Mouse (Mus musculus) thymus, adult 2 months (tissue): ENCODE data around the gene D630039A03Rik.

ENCODE experiments used
- CTCF ChIP-seq: fragments of 200-500 bp; IDR thresholded peaks from 2 replicates; pipeline ENCODE4 v1.5.1; 2012; ENCODE audit warnings: mild to moderate bottlenecking, control low read depth, low read length, moderate library complexity, borderline replicate concordance; ENCODE audit not compliant: control insufficient read depth, poor library complexity, insufficient read depth; ENCODE audit errors: extremely low read depth
- POLR2A ChIP-seq: fragments of 200-500 bp; IDR thresholded peaks from 2 replicates; pipeline ENCODE4 v1.6.1; 2012; ENCODE audit warnings: mild to moderate bottlenecking, low read length, control low read depth, moderate library complexity; ENCODE audit not compliant: control insufficient read depth, poor library complexity, insufficient read depth; ENCODE audit errors: extremely low read depth

DNA sequence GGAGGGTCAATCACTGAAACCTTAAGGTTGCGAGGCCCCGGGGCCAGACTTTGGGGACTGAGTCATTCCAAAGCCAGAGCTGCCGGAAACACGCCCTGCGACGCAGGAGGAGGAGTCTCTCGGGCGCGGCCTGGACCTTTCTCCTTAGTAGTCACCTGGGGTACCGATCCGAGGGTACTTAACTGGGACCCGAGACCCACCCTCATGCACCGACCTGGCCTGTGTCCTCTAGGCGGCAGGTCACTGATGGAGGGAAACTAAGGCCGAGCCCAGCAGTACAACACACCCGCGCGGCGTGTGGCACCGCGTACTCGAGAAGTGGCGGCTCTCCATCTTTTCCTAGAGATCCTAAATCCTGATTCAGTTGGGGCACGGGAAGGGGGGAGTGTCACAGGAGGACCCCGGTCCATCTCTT, 39.5 kb upstream of the D630039A03Rik start:
- TF ChIP-seq CTCF (no peak), POLR2A (no peak)
